Mouse (Mus musculus): Measurements from ENCODE around the gene Morc2a.

DNA sequence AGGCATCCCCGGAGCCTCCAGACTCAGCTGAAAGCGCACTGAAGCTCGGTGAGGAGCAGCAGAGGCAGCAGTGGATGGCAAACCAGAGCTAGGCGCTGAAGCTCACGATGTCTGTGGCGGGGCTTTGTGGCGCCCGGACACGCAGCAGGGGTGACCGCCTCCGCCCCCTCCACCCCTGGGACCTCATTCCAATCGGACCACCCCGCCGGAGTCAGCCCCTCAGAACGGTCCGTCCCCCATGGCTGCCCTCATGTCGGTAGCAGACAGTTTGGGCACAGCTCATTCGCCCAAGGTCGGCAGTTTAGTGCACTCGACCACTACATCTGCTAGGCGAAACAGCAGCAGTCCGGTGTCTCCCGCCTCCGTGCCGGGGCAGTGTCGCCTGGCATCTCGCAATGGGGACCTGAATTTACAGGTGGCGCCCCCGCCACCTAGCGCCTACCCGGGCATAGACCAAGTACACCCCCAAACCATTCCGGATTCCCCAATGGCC lies 19.9 kb upstream of the Morc2a start:
- TF ChIP-seq CTCF (conservative IDR thresholded peaks at IDR 0.05; ENCODE audit: low read length) (no peak), NANOG (IDR thresholded peaks at IDR 0.05; ENCODE audit: borderline replicate concordance, low read length) (no peak)
